Mouse (Mus musculus) urinary bladder, adult 2 months (tissue): ENCODE data around the gene Pid1. TPM values are rescaled to one million over a fixed set of nuclear protein-coding genes. Genes with fewer than 3 reads are reported as not detected.

Experiments used
- DNase-seq: peaks from one replicate; pipeline ENCODE4 v3.0.0; 2022; ENCODE audit warnings: low spot score
- polyA plus RNA-seq: library from polyadenylated mRNA; depleted of rRNA; stranded (reverse); fragments of >200 nt; gene quantifications from 2 replicates; pipeline ENCODE4 v1.2.3, GENCODE M21; 2012; rRNA removed

Pid1 gene
- polyA plus RNA-seq = 55.1 and 74.2 TPM in 2 replicates

- no peak for DNase-seq
These were observed at the start of gene Pid1 for GRCm38 (mm10) chr1:84363967-84364366. Gene Pid1, minus strand, starts transcription at chr1:84364180.

GRCm38 (mm10) chr1:84409514-84409913 lies 45.5 kb upstream of the Pid1 start:
- DNase-seq = no peak

- DNase-seq = no peak
These were observed 44.9 kb upstream of the Pid1 start for GRCm38 (mm10) chr1:84408873-84409272.

- no peak for DNase-seq
These were observed 42.9 kb upstream of the Pid1 start for GRCm38 (mm10) chr1:84406891-84407290.

- DNase-seq = no peak
These were observed 41.7 kb upstream of the Pid1 start for GRCm38 (mm10) chr1:84405551-84406290.

GRCm38 (mm10) chr1:84404880-84405279 lies 40.9 kb upstream of the Pid1 start:
- DNase-seq = no peak

GRCm38 (mm10) chr1:84402154-84402553 lies 38.2 kb upstream of the Pid1 start:
- no peak for DNase-seq

- DNase-seq = no peak
These were observed 35.7 kb upstream of the Pid1 start for GRCm38 (mm10) chr1:84399671-84400070.

GRCm38 (mm10) chr1:84399118-84399517 lies 35.1 kb upstream of the Pid1 start:
- no peak for DNase-seq

GRCm38 (mm10) chr1:84396787-84397186 lies 32.8 kb upstream of the Pid1 start:
- no peak for DNase-seq

- no peak for DNase-seq
These were observed 31.9 kb upstream of the Pid1 start for GRCm38 (mm10) chr1:84395928-84396327.

- DNase-seq = no peak
These were observed 27.0 kb upstream of the Pid1 start for GRCm38 (mm10) chr1:84390961-84391360.

GRCm38 (mm10) chr1:84387616-84388015 lies 23.6 kb upstream of the Pid1 start:
- DNase-seq = no peak

- no peak for DNase-seq
These were observed 22.6 kb upstream of the Pid1 start for GRCm38 (mm10) chr1:84386481-84387146.

- DNase-seq = no peak
These were observed 18.7 kb upstream of the Pid1 start for GRCm38 (mm10) chr1:84382709-84383108.

GRCm38 (mm10) chr1:84382064-84382463 lies 18.1 kb upstream of the Pid1 start:
- no peak for DNase-seq

GRCm38 (mm10) chr1:84380895-84381294 lies 16.9 kb upstream of the Pid1 start:
- no peak for DNase-seq

GRCm38 (mm10) chr1:84367733-84368132 lies 3.8 kb upstream of the Pid1 start:
- no peak for DNase-seq

GRCm38 (mm10) chr1:84366553-84366952 lies 2.6 kb upstream of the Pid1 start:
- DNase-seq = no peak

GRCm38 (mm10) chr1:84362709-84363617 lies 1.0 kb downstream of the Pid1 start:
- no peak for DNase-seq

GRCm38 (mm10) chr1:84362209-84362608 lies 1.8 kb downstream of the Pid1 start:
- DNase-seq = no peak

GRCm38 (mm10) chr1:84361389-84361788 lies 2.6 kb downstream of the Pid1 start:
- DNase-seq = no peak
